Mouse (Mus musculus): ENCODE measurements around the gene Vav3.

DNA sequence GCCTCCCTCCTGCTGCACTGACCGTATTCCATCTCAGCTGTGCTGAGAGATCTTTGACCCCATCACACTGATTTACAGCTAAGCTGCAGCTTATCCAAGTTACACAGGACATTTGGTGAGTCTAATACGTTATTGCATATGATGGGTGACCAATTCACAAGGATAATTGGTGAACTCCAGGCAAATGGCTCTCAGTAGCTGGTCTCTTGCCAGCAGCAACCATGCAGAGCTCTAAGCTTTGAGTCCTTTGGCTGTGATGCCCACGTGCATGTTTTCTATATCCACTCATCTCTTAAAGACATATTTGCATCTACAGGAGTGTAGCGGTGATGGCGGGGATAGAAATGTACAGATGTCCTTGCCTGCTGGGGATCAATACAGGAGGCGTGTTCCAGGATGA is 99.5 kb downstream of the Vav3 start:
- TF ChIP-seq CTCF (IDR thresholded peaks at IDR 0.05; ENCODE audit: control insufficient read depth, insufficient read depth, insufficient read length) (no peak), CEBPB (IDR thresholded peaks at IDR 0.05; ENCODE audit: low read depth) (no peak), USF1 (IDR thresholded peaks at IDR 0.05; ENCODE audit: low read depth) (no peak), MYOG (IDR thresholded peaks at IDR 0.05; ENCODE audit: control insufficient read depth, extremely low read depth, insufficient read length) (no peak), MAX (IDR thresholded peaks at IDR 0.05) (no peak)

Data from C2C12 (cell line).